Mouse (Mus musculus) bone marrow, adult 2 months (tissue): Measurements from ENCODE around the gene Atf4. TPM values are rescaled to one million over a fixed set of nuclear protein-coding genes. Genes with fewer than 3 reads are reported as not detected.

Experiments used
- H3K27ac ChIP-seq: fragments of 200-500 bp; 2 replicates; pipeline ENCODE4 v1.5.1; 2012; ENCODE audit warnings: low read depth, mild to moderate bottlenecking, control low read depth, inconsistent platforms, low read length; ENCODE audit not compliant: control insufficient read depth, poor library complexity, insufficient read depth
- H3K4me1 ChIP-seq: fragments of 200-500 bp; 2 replicates; pipeline ENCODE4 v1.6.1; 2011; ENCODE audit warnings: low read length; ENCODE audit not compliant: control insufficient read depth, insufficient read depth
- H3K4me3 ChIP-seq: fragments of 200-500 bp; replicated peaks from 2 replicates; pipeline ENCODE3; 2011; ENCODE audit warnings: mild to moderate bottlenecking, low read depth, low read length, control low read depth; ENCODE audit not compliant: control insufficient read depth
- CTCF ChIP-seq: fragments of 200-500 bp; IDR thresholded peaks from 2 replicates; pipeline ENCODE4 v1.5.1; 2011; ENCODE audit warnings: low read length, control low read depth; ENCODE audit not compliant: control insufficient read depth, insufficient read depth
- POLR2A ChIP-seq: fragments of 200-500 bp; IDR thresholded peaks from 2 replicates; pipeline ENCODE4 v1.6.1; 2011; ENCODE audit warnings: low read depth, mild to moderate bottlenecking, control low read depth, low read length, borderline replicate concordance; ENCODE audit not compliant: control insufficient read depth
- WGBS: fragments of 180-500 bp; shearing (Covaris S2); methylation state at CpG from one replicate; pipeline ENCODE4 v1.1.7; 2018; 5-methylcytosine and 5-hydroxymethylcytosine counted together
- polyA plus RNA-seq: library from polyadenylated mRNA; stranded (reverse); fragments of >200 nt; gene quantifications from 2 replicates; pipeline ENCODE4 v1.2.4, GENCODE M21; 2011; ENCODE audit warnings: low replicate concordance; ENCODE audit not compliant: missing spikeins, insufficient read depth, insufficient read length

Atf4 gene
- polyA plus RNA-seq, 1 experiment, result 248 TPM

- no peak overlapping the region; the same call in 1 of the 2 replicates for H3K27ac ChIP-seq
- TF ChIP-seq CTCF (no peak), POLR2A (no peak)
Observed at GRCm38 (mm10) chr15:80219705-80220657, 35.0 kb upstream of the Atf4 start.

GRCm38 (mm10) chr15:80221031-80221430 lies 34.0 kb upstream of the Atf4 start:
- no peak overlapping the region for H3K4me3 ChIP-seq
- 69% methylated on average over 8 of the region's 8 CpGs for WGBS
- no peak overlapping the region for H3K27ac ChIP-seq
- peaks cover 4% of the 10 kb centered on the region; the same call in 1 of the 2 replicates for H3K4me1 ChIP-seq
- TF ChIP-seq POLR2A (no peak), CTCF (no peak)

More at GRCm38 (mm10) chr15:80219705-80220657, 35.0 kb upstream of the Atf4 start:
- Histone ChIP-seq H3K4me3 (no peak overlapping the region), H3K4me1 (peaks cover 4% of the 10 kb centered on the region; the same call in 1 of the 2 replicates)
- 46% methylated on average over 4 of the region's 4 CpGs for WGBS

GRCm38 (mm10) chr15:80223751-80224150 lies 31.2 kb upstream of the Atf4 start:
- H3K4me3 ChIP-seq, result no peak overlapping the region
- H3K27ac ChIP-seq, result no peak overlapping the region
- peaks cover 3% of the 10 kb centered on the region; the same call in 1 of the 2 replicates for H3K4me1 ChIP-seq
- no peak for TF ChIP-seq POLR2A
- no peak for TF ChIP-seq CTCF
- WGBS, result 80% methylated on average over 7 of the region's 7 CpGs

- Histone ChIP-seq H3K27ac (no peak overlapping the region), H3K4me1 (no peaks in the 10 kb centered on the region), H3K4me3 (no peak overlapping the region)
- peak; percentile 43; the same call in 1 of the 2 replicates for TF ChIP-seq POLR2A
- TF ChIP-seq CTCF, result peak; percentile 95
- 25% methylated on average over 9 of the region's 9 CpGs for WGBS
Observed at GRCm38 (mm10) chr15:80225208-80225607, 29.8 kb upstream of the Atf4 start.

- TF ChIP-seq CTCF (peak; percentile 45), POLR2A (no peak)
- H3K27ac ChIP-seq, result no peak overlapping the region
- no peaks in the 10 kb centered on the region for H3K4me1 ChIP-seq
- WGBS, result 47% methylated on average over 2 of the region's 2 CpGs
- H3K4me3 ChIP-seq, result no peak overlapping the region
Observed at GRCm38 (mm10) chr15:80225796-80226195, 29.2 kb upstream of the Atf4 start.

GRCm38 (mm10) chr15:80228071-80228800 lies 26.7 kb upstream of the Atf4 start:
- no peak for TF ChIP-seq POLR2A
- no peak for TF ChIP-seq CTCF
- no peak overlapping the region for H3K4me3 ChIP-seq
- no peak overlapping the region for H3K27ac ChIP-seq
- H3K4me1 ChIP-seq, result no peaks in the 10 kb centered on the region
- 79% methylated on average over 17 of the region's 17 CpGs for WGBS

- Histone ChIP-seq H3K4me1 (no peaks in the 10 kb centered on the region; the same call in 1 of the 2 replicates), H3K27ac (no peak overlapping the region), H3K4me3 (no peak overlapping the region)
- no peak for TF ChIP-seq POLR2A
- no peak for TF ChIP-seq CTCF
- WGBS, result 87% methylated on average over 2 of the region's 2 CpGs
Observed at GRCm38 (mm10) chr15:80232331-80232730, 22.7 kb upstream of the Atf4 start.

- 74% methylated on average over 4 of the region's 4 CpGs for WGBS
- H3K4me3 ChIP-seq, result no peak overlapping the region
- H3K27ac ChIP-seq, result no peak overlapping the region
Observed at GRCm38 (mm10) chr15:80233053-80233452, 21.9 kb upstream of the Atf4 start.

More at GRCm38 (mm10) chr15:80233053-80233452, 21.9 kb upstream of the Atf4 start:
- TF ChIP-seq POLR2A, result no peak
- H3K4me1 ChIP-seq, result no peaks in the 10 kb centered on the region; the same call in 1 of the 2 replicates
